Mouse (Mus musculus): ENCODE data around the gene Zfp511. TPM values are rescaled to one million over a fixed set of nuclear protein-coding genes. Genes with fewer than 3 reads are reported as not detected.

Gene Zfp511
- polyA plus RNA-seq (2012; rRNA removed): 66.3 and 117 TPM in 2 replicates

GRCm38 (mm10) chr7:140036281-140037170, at the start of gene Zfp511, which contains the start of gene Tubgcp2:
Zfp511 (plus strand) TSS chr7:140036391.
Tubgcp2 (minus strand) TSS chr7:140036669.

GRCm38 (mm10) chr7:139992406-139992805, 43.8 kb upstream of the Zfp511 start, which contains the start of gene Adam8:
Adam8 (minus strand) TSS chr7:139992562.

GRCm38 (mm10) chr7:140048361-140049114, 12.3 kb downstream of the Zfp511 start, which contains the start of gene Msx3:
Msx3 (minus strand) TSS chr7:140049089.

GRCm38 (mm10) chr7:140082242-140082678, 46.1 kb downstream of the Zfp511 start, which contains the start of gene Caly:
Caly (minus strand) TSS chr7:140082548.

Other genes starting within 250 kb of the Zfp511 start
- 1.2 and 1.9 TPM in 2 replicates for gene Adgra1, start 202.2 kb upstream of the Zfp511 start, polyA plus RNA-seq (2012; rRNA removed)
- gene Kndc1, start 141.7 kb upstream of the Zfp511 start, polyA plus RNA-seq (2012; rRNA removed): 4.9 and 5.7 TPM in 2 replicates
- 1.3 and 1.9 TPM in 2 replicates for gene Utf1, start 92.6 kb upstream of the Zfp511 start, polyA plus RNA-seq (2012; rRNA removed)
- 5.4 and 5.9 TPM in 2 replicates for gene 6430531B16Rik, start 57.6 kb upstream of the Zfp511 start, polyA plus RNA-seq (2012; rRNA removed)
- 64.5 and 90.2 TPM in 2 replicates for gene Adam8, start 43.8 kb upstream of the Zfp511 start, polyA plus RNA-seq (2012; rRNA removed)
- 36.3 and 43.5 TPM in 2 replicates for gene Tubgcp2, start 278 bp downstream of the Zfp511 start, polyA plus RNA-seq (2012; rRNA removed)
- gene Msx3, start 12.7 kb downstream of the Zfp511 start, polyA plus RNA-seq (2012; rRNA removed): 1.1 and 1.6 TPM in 2 replicates
- 41.3 and 47.0 TPM in 2 replicates for gene Caly, start 46.2 kb downstream of the Zfp511 start, polyA plus RNA-seq (2012; rRNA removed)
- gene Prap1, start 57.0 kb downstream of the Zfp511 start, polyA plus RNA-seq (2012; rRNA removed): 26.7 and 333 TPM in 2 replicates
- gene Fuom, start 66.0 kb downstream of the Zfp511 start, polyA plus RNA-seq (2012; rRNA removed): 71.6 and 73.8 TPM in 2 replicates
- 14.5 and 23.8 TPM in 2 replicates for gene Paox, start 79.4 kb downstream of the Zfp511 start, polyA plus RNA-seq (2012; rRNA removed)
- gene Echs1, start 80.1 kb downstream of the Zfp511 start, polyA plus RNA-seq (2012; rRNA removed): 113 and 126 TPM in 2 replicates
- gene Mtg1, start 101.2 kb downstream of the Zfp511 start, polyA plus RNA-seq (2012; rRNA removed): 24.4 and 25.1 TPM in 2 replicates
- 2.7 and 2.9 TPM in 2 replicates for gene Sprn, start 118.5 kb downstream of the Zfp511 start, polyA plus RNA-seq (2012; rRNA removed)
- gene Olfr522, start 128.4 kb downstream of the Zfp511 start, polyA plus RNA-seq (2012; rRNA removed): not detected in 2 replicates
- gene Olfr523, start 136.8 kb downstream of the Zfp511 start, polyA plus RNA-seq (2012; rRNA removed): not detected in 2 replicates
- gene Olfr524, start 169.6 kb downstream of the Zfp511 start, polyA plus RNA-seq (2012; rRNA removed): not detected in 2 replicates
- gene Cd163l1, start 181.9 kb downstream of the Zfp511 start, polyA plus RNA-seq (2012; rRNA removed): 0.94 and 1.0 TPM in 2 replicates
- gene 5830411N06Rik, start 210.9 kb downstream of the Zfp511 start, polyA plus RNA-seq (2012; rRNA removed): 0.06 TPM in 1 of 2 replicates, not detected in the other

Measured in ovary, adult 2 months (tissue).